Mouse (Mus musculus) cerebellum, adult 2 months (tissue): ENCODE measurements around the gene Ly6c2. TPM values are rescaled to one million over a fixed set of nuclear protein-coding genes. Genes with fewer than 3 reads are reported as not detected.
"Not testable (repeated sequence)": the region's sequence is repeated elsewhere in the genome, so short reads cannot be mapped to it uniquely, and the experiment has no call there.

Experiments
- DNase-seq, 2 experiments: peaks; one replicate each; pipeline ENCODE4 v3.0.0; 2021
- H3K27ac ChIP-seq: fragments of 200-500 bp; 2 replicates; pipeline ENCODE4 v1.5.1; 2012; ENCODE audit warnings: low read length, control low read depth, inconsistent platforms; ENCODE audit not compliant: insufficient read depth
- H3K27me3 ChIP-seq: fragments of 200-500 bp; 2 replicates; pipeline ENCODE4 v1.6.1; 2012; ENCODE audit warnings: inconsistent platforms, mild to moderate bottlenecking, low read length, moderate library complexity; ENCODE audit not compliant: control insufficient read depth, insufficient read depth
- H3K4me1 ChIP-seq: fragments of 200-500 bp; 2 replicates; pipeline ENCODE4 v1.6.1; 2011; ENCODE audit warnings: low read length; ENCODE audit not compliant: control insufficient read depth, insufficient read depth
- H3K4me3 ChIP-seq: fragments of 200-500 bp; replicated peaks from 2 replicates; pipeline ENCODE3; 2011; ENCODE audit warnings: mild to moderate bottlenecking, low read depth, low read length, control low read depth; ENCODE audit not compliant: insufficient read depth
- CTCF ChIP-seq: fragments of 200-500 bp; IDR thresholded peaks from 2 replicates; pipeline ENCODE4 v1.5.1; 2011; ENCODE audit warnings: low read depth, mild to moderate bottlenecking, control low read depth, low read length, moderate library complexity, borderline replicate concordance; ENCODE audit not compliant: insufficient read depth
- POLR2A ChIP-seq: fragments of 200-500 bp; IDR thresholded peaks from 2 replicates; pipeline ENCODE4 v1.6.1; 2011; ENCODE audit warnings: low read length, control low read depth, borderline replicate concordance; ENCODE audit not compliant: insufficient read depth
- WGBS: fragments of 180-500 bp; shearing (Covaris S2); methylation state at CpG from one replicate; pipeline ENCODE4 v1.1.7; 2018; 5-methylcytosine and 5-hydroxymethylcytosine counted together
- polyA plus RNA-seq: library from polyadenylated mRNA; depleted of rRNA; stranded (reverse); fragments of >200 nt; gene quantifications from 2 replicates; pipeline ENCODE4 v1.2.3, GENCODE M21; 2012

Ly6c2 gene
- polyA plus RNA-seq, 1 experiment, result 1.1 TPM

DNA sequence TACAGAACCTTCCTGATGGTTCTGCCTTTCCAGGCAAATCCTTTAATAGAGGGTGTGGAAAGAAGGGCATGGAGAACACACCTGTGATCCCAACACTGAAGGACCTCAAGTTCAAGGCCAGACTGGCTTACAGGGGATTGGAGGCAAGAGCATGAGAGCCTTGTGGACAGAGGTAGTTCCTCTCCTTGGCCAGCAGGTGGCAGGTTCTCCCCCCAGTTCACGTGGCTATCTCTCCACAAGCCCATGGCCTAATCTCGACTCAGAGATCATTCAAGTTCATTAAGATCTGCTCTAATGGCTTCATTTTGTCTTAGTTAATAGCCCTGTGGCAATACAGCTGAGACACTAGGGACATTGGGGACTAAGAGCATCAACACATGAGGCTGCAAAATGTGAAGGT lies 8.3 kb upstream of the Ly6c2 start:
- DNase-seq, result no peak
- Histone ChIP-seq H3K4me1 (no peaks in the 10 kb centered on the region), H3K27me3 (no peaks in the 10 kb centered on the region), H3K27ac (no peak overlapping the region), H3K4me3 (no peak overlapping the region)
- WGBS, result 13% methylated on average over 2 of the region's 2 CpGs
- TF ChIP-seq CTCF, result peak; percentile 48
- no peak for TF ChIP-seq POLR2A

DNA sequence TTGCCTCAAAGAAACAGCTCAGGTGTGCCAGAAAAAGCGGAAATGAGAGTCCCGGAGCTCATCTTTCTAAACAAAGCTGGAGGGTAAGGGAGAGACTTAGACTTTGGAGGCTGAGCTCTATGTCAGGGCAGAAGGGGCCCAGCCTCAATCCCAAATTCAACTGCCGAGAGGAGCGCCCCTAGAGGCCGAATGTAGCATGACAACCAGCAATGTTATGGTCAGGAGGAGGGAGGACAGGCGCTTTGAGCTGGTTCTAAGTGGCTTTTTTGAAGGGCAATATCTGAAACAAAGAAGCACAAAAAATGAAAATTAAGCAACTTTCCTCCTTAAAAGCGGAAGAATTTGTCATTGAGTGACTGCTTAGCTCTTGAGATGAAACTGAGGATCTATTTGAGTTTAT lies 7.0 kb upstream of the Ly6c2 start:
- 22% methylated on average over 5 of the region's 7 CpGs for WGBS
- not testable (repeated sequence) for H3K4me1 ChIP-seq, H3K27ac ChIP-seq, H3K4me3 ChIP-seq, H3K27me3 ChIP-seq, DNase-seq
- TF ChIP-seq CTCF, result peak; percentile 39; the same call in 1 of the 2 replicates

DNA sequence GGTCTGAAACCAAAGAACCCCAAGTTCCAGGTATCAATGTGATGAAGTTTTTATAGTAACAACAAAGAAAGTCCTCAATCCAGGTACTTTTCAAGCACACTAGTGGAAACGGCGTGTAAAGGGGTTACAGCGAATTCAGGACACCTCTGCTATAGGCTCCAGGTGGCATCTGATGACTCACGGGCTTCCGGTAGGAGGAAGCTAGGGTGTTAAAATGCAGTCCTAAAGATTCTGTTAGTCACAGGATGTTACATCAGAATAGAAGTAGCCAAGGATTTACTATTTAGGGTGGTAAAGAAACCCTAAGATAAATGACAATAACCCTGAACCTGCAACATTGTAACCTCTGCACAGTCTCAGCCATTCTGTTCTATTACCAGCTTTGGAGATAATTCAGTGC lies 5.7 kb upstream of the Ly6c2 start:
- not testable (repeated sequence) for H3K4me1 ChIP-seq, H3K27ac ChIP-seq, DNase-seq, H3K27me3 ChIP-seq, H3K4me3 ChIP-seq
- 95% methylated on average over 5 of the region's 5 CpGs for WGBS

DNA sequence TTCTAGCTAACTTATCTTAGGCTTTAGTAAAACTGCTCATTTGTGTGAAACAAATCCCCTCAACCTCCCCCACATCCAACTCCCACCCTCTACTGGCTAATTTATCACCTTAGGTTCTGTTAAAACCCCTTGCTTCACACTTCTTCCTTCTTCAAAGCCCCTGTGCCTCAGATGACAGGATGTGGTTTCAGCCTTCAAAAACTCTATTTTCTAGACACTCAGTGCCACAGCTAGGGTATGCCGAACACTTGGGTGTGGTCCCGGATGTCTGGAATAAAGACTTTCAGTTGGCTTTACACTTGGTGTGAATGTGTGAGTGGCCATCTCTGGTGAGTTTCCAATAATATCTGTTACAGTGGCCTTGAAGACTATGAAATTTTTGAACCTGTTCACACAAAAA lies 4.8 kb upstream of the Ly6c2 start:
- no peak for TF ChIP-seq CTCF
- no peak for TF ChIP-seq POLR2A

DNA sequence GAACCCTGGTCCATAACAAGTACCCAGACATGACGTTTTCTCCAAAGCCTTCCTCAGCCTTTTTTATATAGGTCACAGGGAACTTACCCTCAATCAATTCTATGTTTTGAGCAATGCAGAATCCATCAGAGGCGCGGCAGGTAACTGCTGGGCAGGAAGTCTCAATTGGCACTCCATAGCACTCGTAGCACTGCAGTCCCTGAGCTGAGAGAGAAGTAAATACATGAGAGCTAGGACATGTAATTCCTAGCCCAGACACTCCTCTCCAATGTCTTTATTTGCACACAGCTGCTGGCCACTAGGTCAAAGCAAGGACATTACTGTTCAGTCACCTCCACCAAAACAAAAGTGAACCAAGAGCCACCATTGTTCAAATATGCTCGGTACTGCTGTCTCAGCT lies 1.3 kb downstream of the Ly6c2 start:
- H3K4me3 ChIP-seq, H3K27me3 ChIP-seq, DNase-seq, H3K4me1 ChIP-seq, H3K27ac ChIP-seq: not testable (repeated sequence)
- 78% methylated on average over 2 of the region's 5 CpGs for WGBS

More for the DNA sequence above, 4.8 kb upstream of the Ly6c2 start:
- 93% methylated on average over 2 of the region's 2 CpGs for WGBS
- DNase-seq, result no peak
- no peaks in the 10 kb centered on the region for H3K27me3 ChIP-seq
- H3K4me3 ChIP-seq, result no peak overlapping the region
- no peaks in the 10 kb centered on the region for H3K4me1 ChIP-seq
- H3K27ac ChIP-seq, result no peak overlapping the region

DNA sequence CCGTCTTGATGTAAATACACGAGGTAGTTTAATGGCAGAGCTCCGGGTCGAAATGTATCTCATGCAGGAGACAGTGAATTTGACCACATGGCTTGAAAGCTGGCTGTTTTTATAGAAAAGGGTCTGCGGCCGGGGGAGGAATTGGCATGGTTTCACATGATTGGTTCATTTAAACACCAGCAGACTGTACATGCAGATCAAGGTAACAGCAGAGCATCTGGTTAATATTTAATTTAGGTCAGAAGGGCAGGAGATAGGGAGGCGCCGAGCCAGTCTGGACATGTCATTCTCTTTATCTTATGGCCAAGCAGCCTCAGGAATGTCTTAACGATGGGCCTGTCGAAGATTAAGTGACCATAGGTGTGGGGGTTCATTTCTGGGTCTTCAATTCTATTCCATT lies 12.5 kb downstream of the Ly6c2 start:
- Histone ChIP-seq H3K4me3 (no peak overlapping the region), H3K27ac (no peak overlapping the region), H3K27me3 (no peaks in the 10 kb centered on the region), H3K4me1 (no peaks in the 10 kb centered on the region)
- 88% methylated on average over 10 of the region's 10 CpGs for WGBS
- no peak for TF ChIP-seq CTCF
- no peak for TF ChIP-seq POLR2A
- no peak for DNase-seq

DNA sequence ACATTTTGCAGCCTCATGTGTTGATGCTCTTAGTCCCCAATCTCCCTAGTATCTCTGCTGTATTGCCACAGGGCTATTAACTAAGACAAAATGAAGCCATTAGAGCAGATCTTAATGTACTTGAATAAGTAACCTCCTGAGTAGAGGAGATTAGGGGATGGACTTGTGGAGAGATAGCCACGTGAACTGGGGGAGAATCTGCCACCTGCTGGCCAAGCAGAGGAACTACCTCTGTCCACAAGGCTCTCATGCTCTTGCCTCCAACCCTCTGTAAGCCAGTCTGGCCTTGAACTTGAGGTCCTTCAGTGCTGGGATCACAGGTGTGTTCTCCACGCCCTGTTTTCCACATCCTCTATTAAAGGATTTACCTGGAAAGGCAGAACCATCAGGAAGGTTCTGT lies 23.7 kb downstream of the Ly6c2 start:
- DNase-seq, result peak in 1 of 2 experiments; percentile 7
- not testable (repeated sequence) for H3K4me1 ChIP-seq, H3K4me3 ChIP-seq, H3K27me3 ChIP-seq, H3K27ac ChIP-seq
- 16% methylated on average over 2 of the region's 2 CpGs for WGBS

DNA sequence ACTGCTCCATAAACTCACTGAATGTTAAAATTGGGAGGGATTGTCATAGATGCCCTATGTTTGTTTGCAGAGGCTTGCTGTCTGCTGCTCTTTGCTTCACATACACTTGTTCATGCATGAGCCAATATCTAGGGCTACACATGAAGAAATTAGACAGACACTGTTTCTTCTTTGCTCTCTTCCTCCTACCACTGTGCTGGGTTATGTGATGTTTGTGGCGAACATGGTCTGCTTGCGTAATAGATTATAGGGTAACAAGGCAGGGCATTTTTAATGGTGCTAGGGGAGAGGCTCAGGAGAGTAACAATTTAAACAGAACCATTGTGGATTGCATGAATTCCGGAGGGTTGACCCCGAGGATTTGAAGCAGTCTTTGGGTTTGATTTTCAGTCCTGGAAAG lies 41.8 kb downstream of the Ly6c2 start:
- TF ChIP-seq POLR2A (no peak), CTCF (no peak)
- no peak for DNase-seq
- WGBS, result 88% methylated on average over 4 of the region's 4 CpGs
- Histone ChIP-seq H3K4me1 (no peaks in the 10 kb centered on the region), H3K27ac (no peak overlapping the region), H3K27me3 (no peaks in the 10 kb centered on the region), H3K4me3 (no peak overlapping the region)

DNA sequence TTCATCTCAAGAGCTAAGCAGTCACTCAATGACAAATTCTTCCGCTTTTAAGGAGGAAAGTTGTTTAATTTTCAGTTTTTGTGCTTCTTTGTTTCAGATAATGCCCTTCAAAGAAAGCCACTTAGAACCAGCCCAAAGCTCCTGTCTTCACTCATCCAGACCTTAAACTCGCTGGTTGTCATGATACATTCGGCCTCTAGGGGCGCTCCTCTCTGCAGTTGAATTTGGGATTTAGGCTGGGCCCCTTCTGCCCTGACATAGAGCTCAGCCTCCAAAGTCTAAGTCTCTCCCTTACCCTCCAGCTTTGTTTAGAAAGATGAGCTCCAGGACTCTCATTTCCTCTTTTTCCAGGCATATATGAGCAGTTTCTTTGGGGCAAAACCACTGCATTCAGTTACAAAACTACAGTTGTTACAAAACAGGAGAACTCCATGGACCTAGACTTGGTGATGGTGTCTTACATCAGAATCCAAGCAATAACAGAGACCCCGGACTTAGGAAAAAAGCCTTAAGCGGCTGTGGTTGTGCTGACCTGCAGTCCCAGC lies 49.7 kb downstream of the Ly6c2 start:
- H3K4me1 ChIP-seq, result not testable (repeated sequence)
- 40% methylated on average over 6 of the region's 6 CpGs for WGBS

More for the DNA sequence above, 49.7 kb downstream of the Ly6c2 start:
- TF ChIP-seq CTCF, result peak; percentile 48; the same call in 1 of the 2 replicates
- H3K4me3 ChIP-seq, H3K27me3 ChIP-seq, H3K27ac ChIP-seq: not testable (repeated sequence)
- peak; percentile 21 to 50 for DNase-seq
